In genomic region chr3:81408914-81409313, GRCm38 (mm10) we compare ENCODE assay signal across 19 mouse cellular contexts.
DNase-seq lines count a peak whose midpoint lies in the region; ATAC-seq and TF ChIP-seq lines count a peak whose summit lies in the region.
"Had no signal": no experiment of that assay in that cellular context is flagged by ENCODE, and none has a peak within 500 bp of the region (broad histone marks: within the 10 kb centered on the region; RNA-seq: fewer than 3 reads in every experiment).

No protein-coding gene starts in this region.

- no peak overlapping the region for H3K9ac ChIP-seq in kidney, postnatal 0 days (ENCODE audit: low read depth, low read length)
- no peak overlapping the region for H3K9ac ChIP-seq in kidney, embryonic 14.5 days (ENCODE audit: low read depth, low read length)
- no peak overlapping the region for H3K9ac ChIP-seq in forebrain, embryonic 15.5 days (replicated peaks)
- H3K9ac ChIP-seq: embryonic facial prominence, embryonic 12.5 days; hindbrain, embryonic 12.5 days; kidney, embryonic 15.5 days had no signal

- ATAC-seq in kidney, postnatal 0 days (replicated peaks; ENCODE audit: low FRiP score, low read depth), result no peak
- ATAC-seq in kidney, embryonic 14.5 days (ENCODE audit: low FRiP score, low TSS enrichment), result no peak
- peak; percentile 48; the same call in 1 of the 2 replicates for ATAC-seq in forebrain, embryonic 15.5 days (replicated peaks)
- ATAC-seq in monocyte, adult 5-6 weeks (replicated peaks; ENCODE audit: insufficient number of reproducible peaks, low FRiP score, low TSS enrichment, poor library complexity, severe bottlenecking), result no peak
- ATAC-seq: activated CD4-positive, CD25-positive, alpha-beta regulatory T cell, adult 4 months; intestine, postnatal 0 days had no signal

- WGBS in kidney, postnatal 0 days, result 37% methylated on average over 1 of the region's 1 CpGs
- 28% methylated on average over 1 of the region's 1 CpGs for WGBS in kidney, embryonic 14.5 days
- WGBS in forebrain, embryonic 15.5 days, result 3% methylated on average over 1 of the region's 1 CpGs

- no peaks in the 10 kb centered on the region for H3K36me3 ChIP-seq in kidney, postnatal 0 days (ENCODE audit: insufficient read depth, low read length)
- no peaks in the 10 kb centered on the region for H3K36me3 ChIP-seq in kidney, embryonic 14.5 days (ENCODE audit: control insufficient read depth, insufficient read depth, low read length)
- H3K36me3 ChIP-seq in forebrain, embryonic 15.5 days, result no peaks in the 10 kb centered on the region
- H3K36me3 ChIP-seq: embryonic facial prominence, embryonic 12.5 days; hindbrain, embryonic 12.5 days; kidney, embryonic 15.5 days; midbrain, embryonic 10.5 days had no signal

- H3K4me1 ChIP-seq in kidney, postnatal 0 days (replicated peaks; ENCODE audit: insufficient read depth, low read length), result no peaks in the 10 kb centered on the region
- no peaks in the 10 kb centered on the region for H3K4me1 ChIP-seq in kidney, embryonic 14.5 days (ENCODE audit: control insufficient read depth, insufficient read depth, low read length)
- no peaks in the 10 kb centered on the region for H3K4me1 ChIP-seq in forebrain, embryonic 15.5 days
- H3K4me1 ChIP-seq: embryonic facial prominence, embryonic 12.5 days; hindbrain, embryonic 12.5 days; kidney, embryonic 15.5 days had no signal

- no peak overlapping the region for H3K4me2 ChIP-seq in kidney, postnatal 0 days (ENCODE audit: low read length)
- H3K4me2 ChIP-seq in kidney, embryonic 14.5 days (replicated peaks; ENCODE audit: low read depth, low read length), result no peak overlapping the region
- no peak overlapping the region for H3K4me2 ChIP-seq in forebrain, embryonic 15.5 days (replicated peaks)
- H3K4me2 ChIP-seq: embryonic facial prominence, embryonic 12.5 days; hindbrain, embryonic 12.5 days; kidney, embryonic 15.5 days had no signal

- H3K27me3 ChIP-seq in kidney, postnatal 0 days (ENCODE audit: insufficient read depth, low read length), result no peaks in the 10 kb centered on the region
- H3K27me3 ChIP-seq in kidney, embryonic 14.5 days (ENCODE audit: control insufficient read depth, insufficient read depth, low read length), result no peaks in the 10 kb centered on the region
- no peaks in the 10 kb centered on the region for H3K27me3 ChIP-seq in forebrain, embryonic 15.5 days
- H3K27me3 ChIP-seq: embryonic facial prominence, embryonic 12.5 days; hindbrain, embryonic 12.5 days; kidney, embryonic 15.5 days had no signal

- H3K4me3 ChIP-seq in kidney, postnatal 0 days (replicated peaks; ENCODE audit: low read depth, low read length), result no peak overlapping the region
- no peak overlapping the region for H3K4me3 ChIP-seq in kidney, embryonic 14.5 days (ENCODE audit: low read length)
- H3K4me3 ChIP-seq in forebrain, embryonic 15.5 days, result no peak overlapping the region
- H3K4me3 ChIP-seq: embryonic facial prominence, embryonic 12.5 days; hindbrain, embryonic 12.5 days; kidney, embryonic 15.5 days; midbrain, embryonic 10.5 days had no signal

- intact Hi-C loops in gastrocnemius, postnatal 36 days (cut with DNase I), result no loop called here
- intact Hi-C loops in gastrocnemius, postnatal 14 days (cut with DNase I; ENCODE audit: low total_unique reads), result no loop called here

- H3K9me3 ChIP-seq in kidney, postnatal 0 days (replicated peaks; ENCODE audit: low read length), result no peaks in the 10 kb centered on the region
- no peaks in the 10 kb centered on the region for H3K9me3 ChIP-seq in kidney, embryonic 14.5 days (ENCODE audit: control insufficient read depth, low read length)
- H3K9me3 ChIP-seq in forebrain, embryonic 15.5 days, result no peaks in the 10 kb centered on the region
- H3K9me3 ChIP-seq: embryonic facial prominence, embryonic 12.5 days; hindbrain, embryonic 12.5 days; kidney, embryonic 15.5 days; midbrain, embryonic 10.5 days had no signal

- TF ChIP-seq CTCF in kidney, postnatal 0 days (IDR thresholded peaks at IDR 0.05; ENCODE audit: low read depth), result no peak

- DNase-seq in kidney, postnatal 0 days (ENCODE audit: low spot score), result peak; percentile 49
- DNase-seq in 3T3-L1 (ENCODE audit: low read depth, low spot score), result peak; percentile 25
- peak; percentile 65 for DNase-seq in brain, adult 2 months (ENCODE audit: low read depth, low spot score)
- no peak for DNase-seq in gastrocnemius, postnatal 36 days
- DNase-seq in gastrocnemius, postnatal 14 days, result no peak
- DNase-seq: adrenal gland, postnatal 10 days; cerebellum, adult 8-10 months; gastrocnemius, postnatal 10 days; heart, adult 18-20 months; right cerebral cortex, postnatal 14 days had no signal

- no peak overlapping the region for H3K27ac ChIP-seq in kidney, postnatal 0 days
- H3K27ac ChIP-seq in kidney, embryonic 14.5 days (ENCODE audit: low read depth, low read length), result no peak overlapping the region
- no peak overlapping the region for H3K27ac ChIP-seq in forebrain, embryonic 15.5 days (replicated peaks)
- H3K27ac ChIP-seq: embryonic facial prominence, embryonic 12.5 days; hindbrain, embryonic 12.5 days; kidney, embryonic 15.5 days; midbrain, embryonic 10.5 days had no signal

Comparison
In these comparisons a context has a peak if more than half of its experiments do, and no peak if none do; other contexts are left out.
1. DNase-seq: peak in kidney, postnatal 0 days (single experiment), 3T3-L1 (single experiment) and brain, adult 2 months (single experiment); none in gastrocnemius, postnatal 36 days (0 of 2) and gastrocnemius, postnatal 14 days (single experiment).